Mouse (Mus musculus): Measurements from ENCODE around the gene Khdc4. TPM values are rescaled to one million over a fixed set of nuclear protein-coding genes. Genes with fewer than 3 reads are reported as not detected.

Khdc4 gene
- polyA plus RNA-seq, 1 experiment from 2014 or later, result 103 TPM

DNA sequence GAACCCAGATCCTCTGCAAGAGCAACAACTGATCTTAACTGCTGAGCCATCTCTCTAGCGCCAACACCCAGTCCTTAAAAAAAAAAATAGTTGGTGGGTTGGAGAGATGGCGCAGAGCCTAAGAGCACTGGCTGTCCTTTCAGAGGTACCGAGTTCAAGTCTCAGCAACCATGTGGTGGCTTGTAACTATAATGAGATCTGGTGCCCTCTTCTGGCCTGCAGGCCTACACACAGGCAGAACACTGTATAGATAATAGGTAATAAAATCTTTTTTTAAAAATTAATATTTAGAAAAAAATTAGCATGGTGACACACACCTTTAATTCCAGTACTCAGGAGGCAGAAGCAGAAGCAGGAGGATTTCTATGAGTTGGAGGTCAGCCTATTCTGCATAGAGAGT is 54.5 kb downstream of the Khdc4 start:
- H3K9ac ChIP-seq (ENCODE audit: low read depth, low read length), result no peak overlapping the region
- no peak overlapping the region for H3K4me2 ChIP-seq (replicated peaks; ENCODE audit: low read depth, low read length)
- no peak overlapping the region for H3K4me3 ChIP-seq (ENCODE audit: low read length)
- no peaks in the 10 kb centered on the region for H3K36me3 ChIP-seq (ENCODE audit: control insufficient read depth, insufficient read depth, low read length)
- H3K4me1 ChIP-seq (ENCODE audit: control insufficient read depth, insufficient read depth, low read length), result no peaks in the 10 kb centered on the region
- H3K27ac ChIP-seq (ENCODE audit: low read depth, low read length), result no peak overlapping the region
- 0 out of 2 replicates have a peak, but pooled peaks cover 4% of the 10 kb centered on the region for H3K9me3 ChIP-seq (ENCODE audit: control insufficient read depth, low read length)
- no peak for ATAC-seq (ENCODE audit: low FRiP score, low TSS enrichment)
- 98% methylated on average over 3 of the region's 3 CpGs for WGBS
- H3K27me3 ChIP-seq (ENCODE audit: control insufficient read depth, insufficient read depth, low read length), result no peaks in the 10 kb centered on the region

DNA sequence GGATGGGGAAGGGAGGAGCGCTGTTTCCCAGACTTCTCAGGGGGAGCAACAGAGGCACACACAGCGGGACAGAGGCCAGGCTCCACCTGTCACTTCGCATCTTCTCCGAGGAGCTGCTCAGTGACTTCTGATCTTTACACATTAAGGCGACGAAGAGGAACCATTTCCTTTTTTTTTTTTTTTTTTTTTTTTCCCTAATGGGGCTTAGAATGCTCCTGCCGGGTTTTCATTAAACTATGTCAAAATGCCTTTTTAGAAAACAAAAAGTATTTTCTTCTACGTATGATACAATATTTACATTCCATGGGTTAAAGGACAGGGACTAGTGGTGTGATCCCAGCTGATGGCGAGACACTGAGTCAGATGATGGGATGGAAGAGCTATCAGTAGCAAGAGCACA is 59.9 kb downstream of the Khdc4 start:
- H3K36me3 ChIP-seq (ENCODE audit: control insufficient read depth, insufficient read depth, low read length), result peaks cover 7% of the 10 kb centered on the region; the same call in 1 of the 2 replicates
- H3K4me3 ChIP-seq (ENCODE audit: low read length), result no peak overlapping the region
- no peaks in the 10 kb centered on the region for H3K27me3 ChIP-seq (ENCODE audit: control insufficient read depth, insufficient read depth, low read length)
- H3K4me1 ChIP-seq (ENCODE audit: control insufficient read depth, insufficient read depth, low read length), result no peaks in the 10 kb centered on the region
- H3K9ac ChIP-seq (ENCODE audit: low read depth, low read length), result no peak overlapping the region
- H3K27ac ChIP-seq (ENCODE audit: low read depth, low read length), result no peak overlapping the region
- H3K4me2 ChIP-seq (replicated peaks; ENCODE audit: low read depth, low read length), result no peak overlapping the region
- H3K9me3 ChIP-seq (ENCODE audit: control insufficient read depth, low read length), result peaks cover 19% of the 10 kb centered on the region; the same call in 1 of the 2 replicates
- ATAC-seq (ENCODE audit: low FRiP score, low TSS enrichment), result no peak
- WGBS, result 93% methylated on average over 9 of the region's 9 CpGs

DNA sequence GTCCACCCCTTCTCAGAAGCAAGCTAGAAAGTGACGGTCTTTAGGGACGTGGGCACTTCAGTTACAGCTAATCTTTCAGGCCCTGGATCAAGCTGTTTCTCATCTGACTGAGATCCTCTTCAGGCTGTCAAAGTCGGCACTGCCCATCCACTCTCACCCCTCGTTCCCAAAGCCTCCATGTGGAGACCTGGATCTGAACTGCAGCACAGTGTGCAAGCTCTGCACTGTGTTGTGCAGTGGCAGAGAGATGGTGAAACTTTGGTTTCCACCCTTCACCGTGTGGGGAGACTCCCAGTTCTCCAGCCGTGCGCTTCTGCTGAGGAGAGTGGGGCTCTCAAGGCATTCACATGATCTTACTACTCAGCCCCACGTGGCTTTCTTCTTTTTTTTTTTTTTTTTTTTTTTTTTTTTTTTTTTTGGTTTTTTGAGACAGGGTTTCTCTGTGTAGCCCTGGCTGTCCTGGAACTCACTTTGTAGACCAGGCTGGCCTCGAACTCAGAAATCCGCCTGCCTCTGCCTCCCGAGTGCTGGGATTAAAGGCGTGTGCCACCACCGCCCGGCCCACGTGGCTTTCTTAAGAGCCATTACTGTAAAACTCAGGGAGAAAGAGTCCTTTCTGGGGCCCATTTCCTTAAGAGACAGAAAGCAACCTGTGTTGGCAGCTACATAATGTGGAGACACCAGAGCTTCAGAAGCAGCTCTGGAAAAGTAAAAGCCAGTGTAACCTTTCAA is 60.7 kb downstream of the Khdc4 start:
- ATAC-seq (ENCODE audit: low FRiP score, low TSS enrichment), result no peak
- WGBS, result 95% methylated on average over 15 of the region's 15 CpGs
- Histone ChIP-seq H3K4me1 (ENCODE audit: control insufficient read depth, insufficient read depth, low read length) (no peaks in the 10 kb centered on the region), H3K27ac (ENCODE audit: low read depth, low read length) (no peak overlapping the region), H3K36me3 (ENCODE audit: control insufficient read depth, insufficient read depth, low read length) (peaks cover 7% of the 10 kb centered on the region; the same call in 1 of the 2 replicates), H3K4me2 (replicated peaks; ENCODE audit: low read depth, low read length) (no peak overlapping the region), H3K27me3 (ENCODE audit: control insufficient read depth, insufficient read depth, low read length) (no peaks in the 10 kb centered on the region), H3K9me3 (ENCODE audit: control insufficient read depth, low read length) (peaks cover 19% of the 10 kb centered on the region; the same call in 1 of the 2 replicates), H3K9ac (ENCODE audit: low read depth, low read length) (no peak overlapping the region), H3K4me3 (ENCODE audit: low read length) (no peak overlapping the region)

- Histone ChIP-seq H3K9me3 (ENCODE audit: control insufficient read depth, low read length) (peaks cover 15% of the 10 kb centered on the region; the same call in 1 of the 2 replicates), H3K27ac (ENCODE audit: low read depth, low read length) (no peak overlapping the region), H3K4me3 (ENCODE audit: low read length) (no peak overlapping the region), H3K4me1 (ENCODE audit: control insufficient read depth, insufficient read depth, low read length) (no peaks in the 10 kb centered on the region), H3K36me3 (ENCODE audit: control insufficient read depth, insufficient read depth, low read length) (peaks cover 7% of the 10 kb centered on the region; the same call in 1 of the 2 replicates), H3K4me2 (replicated peaks; ENCODE audit: low read depth, low read length) (no peak overlapping the region), H3K27me3 (ENCODE audit: control insufficient read depth, insufficient read depth, low read length) (no peaks in the 10 kb centered on the region), H3K9ac (ENCODE audit: low read depth, low read length) (no peak overlapping the region)
- ATAC-seq (ENCODE audit: low FRiP score, low TSS enrichment), result no peak
- 90% methylated on average over 4 of the region's 4 CpGs for WGBS
Measured at GRCm38 (mm10) chr3:88746871-88747231, 61.2 kb downstream of the Khdc4 start.

GRCm38 (mm10) chr3:88754283-88754682 is 68.7 kb downstream of the Khdc4 start:
- 0 out of 2 replicates have a peak, but pooled peaks cover 4% of the 10 kb centered on the region for H3K4me1 ChIP-seq (ENCODE audit: control insufficient read depth, insufficient read depth, low read length)
- no peaks in the 10 kb centered on the region for H3K9me3 ChIP-seq (ENCODE audit: control insufficient read depth, low read length)
- H3K9ac ChIP-seq (ENCODE audit: low read depth, low read length), result no peak overlapping the region
- H3K36me3 ChIP-seq (ENCODE audit: control insufficient read depth, insufficient read depth, low read length), result no peaks in the 10 kb centered on the region
- 0 out of 2 replicates have a peak, but pooled peaks have one; percentile 48 for ATAC-seq (ENCODE audit: low FRiP score, low TSS enrichment)
- no peak overlapping the region for H3K4me3 ChIP-seq (ENCODE audit: low read length)
- WGBS, result 71% methylated on average over 4 of the region's 4 CpGs
- H3K4me2 ChIP-seq (replicated peaks; ENCODE audit: low read depth, low read length), result no peak overlapping the region
- H3K27ac ChIP-seq (ENCODE audit: low read depth, low read length), result no peak overlapping the region
- H3K27me3 ChIP-seq (ENCODE audit: control insufficient read depth, insufficient read depth, low read length), result no peaks in the 10 kb centered on the region

DNA sequence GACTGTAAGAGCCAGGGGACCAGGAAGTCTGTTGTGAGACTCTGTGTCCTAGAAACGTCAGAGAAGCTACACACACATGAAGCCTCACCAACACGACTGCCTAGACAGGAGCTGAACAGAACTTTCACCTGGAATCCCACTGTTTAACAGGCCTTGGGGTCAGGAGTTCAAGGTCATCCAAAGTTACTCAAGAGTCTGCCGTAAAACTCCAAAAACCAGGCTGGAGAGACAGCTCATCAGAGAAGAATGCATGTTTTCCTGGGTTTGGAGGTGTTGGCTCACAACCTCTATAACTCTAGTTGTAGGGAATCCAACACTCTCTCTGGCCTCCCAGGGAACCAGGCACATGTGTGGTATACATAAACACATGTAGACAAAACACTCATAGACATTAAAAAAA is 69.9 kb downstream of the Khdc4 start:
- ATAC-seq (ENCODE audit: low FRiP score, low TSS enrichment), result no peak
- Histone ChIP-seq H3K4me1 (ENCODE audit: control insufficient read depth, insufficient read depth, low read length) (0 out of 2 replicates have a peak, but pooled peaks cover 4% of the 10 kb centered on the region), H3K4me2 (replicated peaks; ENCODE audit: low read depth, low read length) (no peak overlapping the region), H3K9ac (ENCODE audit: low read depth, low read length) (no peak overlapping the region), H3K36me3 (ENCODE audit: control insufficient read depth, insufficient read depth, low read length) (no peaks in the 10 kb centered on the region), H3K9me3 (ENCODE audit: control insufficient read depth, low read length) (no peaks in the 10 kb centered on the region), H3K4me3 (ENCODE audit: low read length) (no peak overlapping the region), H3K27me3 (ENCODE audit: control insufficient read depth, insufficient read depth, low read length) (no peaks in the 10 kb centered on the region), H3K27ac (ENCODE audit: low read depth, low read length) (no peak overlapping the region)
- 70% methylated on average over 3 of the region's 3 CpGs for WGBS

- H3K4me3 ChIP-seq (ENCODE audit: low read length), result no peak overlapping the region
- H3K9ac ChIP-seq (ENCODE audit: low read depth, low read length), result no peak overlapping the region
- 0 out of 2 replicates have a peak, but pooled peaks cover 4% of the 10 kb centered on the region for H3K4me1 ChIP-seq (ENCODE audit: control insufficient read depth, insufficient read depth, low read length)
- H3K4me2 ChIP-seq (replicated peaks; ENCODE audit: low read depth, low read length), result no peak overlapping the region
- H3K27me3 ChIP-seq (ENCODE audit: control insufficient read depth, insufficient read depth, low read length), result no peaks in the 10 kb centered on the region
- WGBS, result 39% methylated on average over 4 of the region's 4 CpGs
- ATAC-seq (ENCODE audit: low FRiP score, low TSS enrichment), result no peak
- no peaks in the 10 kb centered on the region for H3K36me3 ChIP-seq (ENCODE audit: control insufficient read depth, insufficient read depth, low read length)
- peak overlapping the region; percentile 20; the same call in 1 of the 2 replicates for H3K27ac ChIP-seq (ENCODE audit: low read depth, low read length)
- no peaks in the 10 kb centered on the region for H3K9me3 ChIP-seq (ENCODE audit: control insufficient read depth, low read length)
Measured at GRCm38 (mm10) chr3:88756276-88756675, 70.7 kb downstream of the Khdc4 start.

DNA sequence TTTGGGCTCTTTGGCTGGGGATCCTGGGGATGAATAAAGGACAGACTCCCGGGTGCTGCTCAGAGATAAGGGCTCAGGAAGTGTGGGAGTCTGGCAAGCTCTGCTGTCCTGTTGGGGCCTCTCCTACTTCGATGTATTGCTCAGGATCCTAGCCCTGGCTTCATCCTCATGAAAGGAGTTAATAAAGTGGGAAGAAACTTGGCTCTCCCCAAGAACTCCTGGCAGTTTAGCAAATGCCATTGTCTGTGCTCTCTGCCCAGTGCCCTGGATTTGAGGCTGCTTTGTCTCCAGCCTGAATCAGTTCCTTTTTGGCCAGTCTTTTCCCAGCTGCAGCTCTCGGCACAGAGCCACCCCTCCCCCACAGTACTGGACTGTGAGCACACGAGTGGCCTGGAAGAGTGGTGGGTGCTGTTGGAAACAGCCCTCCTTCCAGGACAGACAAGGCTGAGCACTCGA is 72.5 kb downstream of the Khdc4 start:
- WGBS, result 18% methylated on average over 5 of the region's 5 CpGs

DNA sequence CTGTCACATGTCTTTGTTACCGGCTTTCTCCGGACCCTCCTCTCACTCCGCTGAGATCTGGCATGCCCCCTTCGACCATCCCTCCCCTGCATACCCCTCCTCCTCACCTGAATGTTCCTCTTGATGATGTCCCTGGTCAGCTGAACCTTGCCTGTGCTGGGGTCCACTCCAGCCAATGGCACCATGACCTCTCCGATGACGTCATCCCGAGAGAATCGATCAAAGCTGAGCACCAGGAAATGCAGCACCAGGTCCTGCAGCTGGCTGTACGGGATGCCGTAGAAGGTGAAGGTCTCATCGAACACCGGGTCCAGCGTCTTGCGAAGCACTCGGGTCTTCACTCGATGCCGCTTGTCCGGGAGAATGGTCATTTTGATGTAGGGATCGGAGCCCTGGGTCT is 76.0 kb downstream of the Khdc4 start:
- Histone ChIP-seq H3K9me3 (ENCODE audit: control insufficient read depth, low read length) (no peaks in the 10 kb centered on the region), H3K27ac (ENCODE audit: low read depth, low read length) (no peak overlapping the region), H3K27me3 (ENCODE audit: control insufficient read depth, insufficient read depth, low read length) (no peaks in the 10 kb centered on the region), H3K9ac (ENCODE audit: low read depth, low read length) (no peak overlapping the region), H3K4me1 (ENCODE audit: control insufficient read depth, insufficient read depth, low read length) (no peaks in the 10 kb centered on the region), H3K4me2 (replicated peaks; ENCODE audit: low read depth, low read length) (no peak overlapping the region), H3K4me3 (ENCODE audit: low read length) (no peak overlapping the region), H3K36me3 (ENCODE audit: control insufficient read depth, insufficient read depth, low read length) (peaks cover 6% of the 10 kb centered on the region; the same call in 1 of the 2 replicates)
- ATAC-seq (ENCODE audit: low FRiP score, low TSS enrichment), result no peak
- WGBS, result 95% methylated on average over 19 of the region's 19 CpGs

More for the DNA sequence above, 72.5 kb downstream of the Khdc4 start:
- H3K9me3 ChIP-seq (ENCODE audit: control insufficient read depth, low read length), result no peaks in the 10 kb centered on the region
- H3K36me3 ChIP-seq (ENCODE audit: control insufficient read depth, insufficient read depth, low read length), result peaks cover 6% of the 10 kb centered on the region; the same call in 1 of the 2 replicates
- H3K27ac ChIP-seq (ENCODE audit: low read depth, low read length), result peak overlapping the region; percentile 59; the same call in 1 of the 2 replicates
- peak; percentile 70; the same call in 1 of the 2 replicates for ATAC-seq (ENCODE audit: low FRiP score, low TSS enrichment)
- H3K27me3 ChIP-seq (ENCODE audit: control insufficient read depth, insufficient read depth, low read length), result no peaks in the 10 kb centered on the region
- no peak overlapping the region for H3K4me3 ChIP-seq (ENCODE audit: low read length)
- no peak overlapping the region for H3K4me2 ChIP-seq (replicated peaks; ENCODE audit: low read depth, low read length)
- peak overlapping the region; percentile 23; the same call in 1 of the 2 replicates for H3K9ac ChIP-seq (ENCODE audit: low read depth, low read length)
- 0 out of 2 replicates have a peak, but pooled peaks cover 4% of the 10 kb centered on the region for H3K4me1 ChIP-seq (ENCODE audit: control insufficient read depth, insufficient read depth, low read length)
